Mouse (Mus musculus) MEL (cell line): ENCODE data around the gene Igf1r. TPM values are rescaled to one million over a fixed set of nuclear protein-coding genes. Genes with fewer than 3 reads are reported as not detected.

Source experiments
- DNase-seq: peaks from one replicate; pipeline ENCODE4 v3.0.0; 2011; ENCODE audit warnings: low read depth, low spot score
- H3K27ac ChIP-seq: 2 replicates; pipeline ENCODE4 v1.5.1; 2012; ENCODE audit warnings: low read depth, mild to moderate bottlenecking, control low read depth, low read length, moderate library complexity; ENCODE audit not compliant: control insufficient read depth
- H3K27me3 ChIP-seq, 2 experiments: fragments of 150-350 bp in 1 of 2; sonication (generic) in 1 of 2; 2 replicates each; pipeline ENCODE4 v1.6.1; 2012; ENCODE audit warnings: low read length in 2 of 2, mild to moderate bottlenecking in 2 of 2, improper control_type of control experiment in 1 of 2, moderate library complexity in 1 of 2; ENCODE audit not compliant: insufficient read depth in 2 of 2, control insufficient read depth in 1 of 2
- H3K36me3 ChIP-seq, 2 experiments: 2 replicates each; pipeline ENCODE4 v1.6.1; 2012 to 2014; ENCODE audit warnings: low read length in 2 of 2, improper control_type of control experiment in 1 of 2, inconsistent platforms in 1 of 2, mild to moderate bottlenecking in 1 of 2; ENCODE audit not compliant: insufficient read depth in 2 of 2, control insufficient read depth in 1 of 2
- H3K4me1 ChIP-seq, 2 experiments: fragments of 150-350 bp in 1 of 2; sonication (generic) in 1 of 2; 2 replicates each; pipeline ENCODE4 v1.6.1; 2012; ENCODE audit warnings: low read length in 2 of 2, improper control_type of control experiment in 1 of 2, mild to moderate bottlenecking in 1 of 2; ENCODE audit not compliant: insufficient read depth in 2 of 2, control insufficient read depth in 1 of 2
- H3K4me3 ChIP-seq, 2 experiments: fragments of 150-350 bp in 1 of 2; sonication (generic) in 1 of 2; 2 replicates each; pipeline ENCODE4 v1.5.1; 2012; ENCODE audit warnings: low read depth in 2 of 2, low read length in 2 of 2, mild to moderate bottlenecking in 2 of 2, moderate library complexity in 2 of 2, control low read depth in 1 of 2, improper control_type of control experiment in 1 of 2; ENCODE audit not compliant: control insufficient read depth in 1 of 2, insufficient read depth in 1 of 2
- H3K79me2 ChIP-seq: 2 replicates; pipeline ENCODE4 v1.6.1; 2012; ENCODE audit warnings: mild to moderate bottlenecking, low read length, moderate library complexity; ENCODE audit not compliant: control insufficient read depth, poor library complexity, insufficient read depth
- H3K9ac ChIP-seq: 2 replicates; pipeline ENCODE4 v1.6.1; 2012; ENCODE audit warnings: low read depth, mild to moderate bottlenecking, control low read depth, low read length, moderate library complexity; ENCODE audit not compliant: control insufficient read depth, poor library complexity, severe bottlenecking
- H3K9me3 ChIP-seq: fragments of 150-350 bp; sonication (generic); replicated peaks from 2 replicates; pipeline ENCODE4 v1.6.1; 2012; ENCODE audit warnings: mild to moderate bottlenecking, low read length, improper control_type of control experiment, moderate library complexity; ENCODE audit not compliant: insufficient read depth
- CHD2 ChIP-seq: IDR thresholded peaks from 2 replicates; pipeline ENCODE4 v1.6.1; 2011; ENCODE audit warnings: low read length, improper control_type of control experiment
- CTCF ChIP-seq, 3 experiments: IDR thresholded peaks in 2 of 3; conservative IDR thresholded peaks in 1 of 3; 2 replicates each; pipeline ENCODE4 v1.5.1; 2011 to 2012; ENCODE audit warnings: low read length in 3 of 3, low read depth in 2 of 3, mild to moderate bottlenecking in 2 of 3, improper control_type of control experiment in 1 of 3, inconsistent platforms in 1 of 3, mixed read lengths in 1 of 3, moderate library complexity in 1 of 3; ENCODE audit not compliant: control insufficient read depth in 1 of 3, insufficient read depth in 1 of 3, poor library complexity in 1 of 3, severe bottlenecking in 1 of 3
- EP300 ChIP-seq, 2 experiments: IDR thresholded peaks; 2 replicates each; pipeline ENCODE4 v1.6.1; 2011; ENCODE audit warnings: improper control_type of control experiment in 2 of 2, low read length in 2 of 2, low read depth in 1 of 2, mild to moderate bottlenecking in 1 of 2
- ETS1 ChIP-seq: IDR thresholded peaks from 2 replicates; pipeline ENCODE4 v1.6.1; 2012; ENCODE audit warnings: low read depth, mild to moderate bottlenecking, inconsistent platforms, low read length, improper control_type of control experiment, moderate library complexity
- GABPA ChIP-seq: IDR thresholded peaks from 2 replicates; pipeline ENCODE4 v1.6.1; 2012; ENCODE audit warnings: low read depth, mild to moderate bottlenecking, inconsistent platforms, low read length, improper control_type of control experiment, moderate library complexity
- HCFC1 ChIP-seq: IDR thresholded peaks from 2 replicates; pipeline ENCODE4 v1.6.1; 2012; ENCODE audit warnings: low read depth, mild to moderate bottlenecking, inconsistent platforms, low read length, improper control_type of control experiment, moderate library complexity
- JUND ChIP-seq: IDR thresholded peaks from 2 replicates; pipeline ENCODE4 v1.6.1; 2011; ENCODE audit warnings: low read depth, mild to moderate bottlenecking, improper control_type of control experiment, low read length
- KAT2A ChIP-seq: conservative IDR thresholded peaks from 2 replicates; pipeline ENCODE4 v1.6.1; 2012; ENCODE audit warnings: low read depth, low read length, improper control_type of control experiment, inconsistent platforms
- MAFK ChIP-seq: IDR thresholded peaks from 2 replicates; pipeline ENCODE4 v1.6.1; 2011; ENCODE audit warnings: low read depth, mild to moderate bottlenecking, low read length, improper control_type of control experiment, borderline replicate concordance
- MAX ChIP-seq: IDR thresholded peaks from 2 replicates; pipeline ENCODE4 v1.6.1; 2011; ENCODE audit warnings: low read length, improper control_type of control experiment
- MXI1 ChIP-seq: IDR thresholded peaks from 2 replicates; pipeline ENCODE4 v1.6.1; 2011; ENCODE audit warnings: mild to moderate bottlenecking, low read depth, low read length, improper control_type of control experiment
- MYC ChIP-seq: IDR thresholded peaks from 2 replicates; pipeline ENCODE4 v1.6.1; 2011; ENCODE audit warnings: low read depth, mild to moderate bottlenecking, low read length, improper control_type of control experiment, moderate library complexity
- NELFE ChIP-seq: IDR thresholded peaks from 2 replicates; pipeline ENCODE4 v1.6.1; 2011; ENCODE audit warnings: low read depth, low read length, improper control_type of control experiment
- NRF1 ChIP-seq: IDR thresholded peaks from 2 replicates; pipeline ENCODE4 v1.6.1; 2014; ENCODE audit warnings: low read depth, mild to moderate bottlenecking, inconsistent platforms, low read length, improper control_type of control experiment, moderate library complexity; ENCODE audit not compliant: poor library complexity, insufficient read depth, severe bottlenecking
- POLR2A ChIP-seq, 2 experiments: IDR thresholded peaks; 2 replicates each; pipeline ENCODE4 v1.6.1; 2011 to 2012; ENCODE audit warnings: low read length in 2 of 2, mild to moderate bottlenecking in 2 of 2, control low read depth in 1 of 2, improper control_type of control experiment in 1 of 2, low read depth in 1 of 2, moderate library complexity in 1 of 2; ENCODE audit not compliant: control insufficient read depth in 1 of 2, insufficient read depth in 1 of 2, poor library complexity in 1 of 2
- POLR2AphosphoS2 ChIP-seq: IDR thresholded peaks from 2 replicates; pipeline ENCODE4 v1.6.1; 2011; ENCODE audit warnings: low read length, improper control_type of control experiment
- RAD21 ChIP-seq: IDR thresholded peaks from 2 replicates; pipeline ENCODE4 v1.6.1; 2011; ENCODE audit warnings: mild to moderate bottlenecking, low read depth, low read length, improper control_type of control experiment
- RCOR1 ChIP-seq: IDR thresholded peaks from 2 replicates; pipeline ENCODE4 v1.6.1; 2012; ENCODE audit warnings: low read depth, mild to moderate bottlenecking, inconsistent platforms, low read length, improper control_type of control experiment
- SIN3A ChIP-seq: IDR thresholded peaks from 2 replicates; pipeline ENCODE4 v1.6.1; 2012; ENCODE audit warnings: low read length, improper control_type of control experiment, inconsistent platforms
- TAL1 ChIP-seq: IDR thresholded peaks from 2 replicates; pipeline ENCODE4 v1.6.1; 2012; ENCODE audit warnings: mild to moderate bottlenecking, inconsistent platforms, low read length, moderate library complexity, mixed read lengths
- TCF12 ChIP-seq: IDR thresholded peaks from 2 replicates; pipeline ENCODE4 v1.6.1; 2014; ENCODE audit warnings: low read depth, mild to moderate bottlenecking, inconsistent platforms, low read length, improper control_type of control experiment, moderate library complexity
- USF1 ChIP-seq: IDR thresholded peaks from 2 replicates; pipeline ENCODE4 v1.6.1; 2014; ENCODE audit warnings: low read depth, mild to moderate bottlenecking, inconsistent platforms, low read length, improper control_type of control experiment, moderate library complexity
- ZC3H11A ChIP-seq: IDR thresholded peaks from 2 replicates; pipeline ENCODE4 v1.6.1; 2012; ENCODE audit warnings: low read depth, mild to moderate bottlenecking, inconsistent platforms, low read length, improper control_type of control experiment
- ZKSCAN1 ChIP-seq: IDR thresholded peaks from 2 replicates; pipeline ENCODE4 v1.6.1; 2012; ENCODE audit warnings: low read depth, mild to moderate bottlenecking, inconsistent platforms, low read length, improper control_type of control experiment, moderate library complexity
- ZNF384 ChIP-seq: IDR thresholded peaks from 2 replicates; pipeline ENCODE4 v1.6.1; 2012; ENCODE audit warnings: low read depth, mild to moderate bottlenecking, inconsistent platforms, low read length, improper control_type of control experiment
- polyA plus RNA-seq, 2 experiments: library from polyadenylated mRNA; stranded (reverse) in 1 of 2; unstranded in 1 of 2; fragments of >175 nt in 1 of 2; fragments of >200 nt in 1 of 2; gene quantifications; 2 replicates each; pipeline versions ENCODE4 v1.2.1 to v1.2.4; 2012; ENCODE audit warnings: low replicate concordance in 2 of 2, low read depth in 1 of 2; ENCODE audit not compliant: insufficient read length in 2 of 2, insufficient read depth in 1 of 2, missing spikeins in 1 of 2
- total RNA-seq: library from RNA; depleted of rRNA; stranded (reverse); fragments of 300-350 nt; gene quantifications from 2 replicates; pipeline ENCODE4 v1.2.3, GENCODE M21; 2012

Gene Igf1r
- total and polyA plus RNA-seq, 3 experiments = 11.8 to 11.9 TPM; not detected in 1

- TF ChIP-seq ZKSCAN1 = no peak
- no peak for TF ChIP-seq JUND
- no peak for TF ChIP-seq KAT2A
- TF ChIP-seq RCOR1 = no peak
- no peak for TF ChIP-seq CTCF (IDR thresholded peaks at IDR 0.05 in 2 of 3, conservative IDR thresholded peaks at IDR 0.05 in 1 of 3; ENCODE audit: control insufficient read depth in 1 of 3, insufficient read depth in 1 of 3, low read depth in 2 of 3, low read length in 3 of 3, poor library complexity in 1 of 3, severe bottlenecking in 1 of 3)
- no peak for TF ChIP-seq ZNF384
Measured at GRCm38 (mm10) chr7:67924215-67924614, 28.4 kb upstream of the Igf1r start.

GRCm38 (mm10) chr7:67930132-67930531 lies 22.5 kb upstream of the Igf1r start:
- no peaks in the 10 kb centered on the region for H3K9me3 ChIP-seq
- no peak overlapping the region for H3K4me3 ChIP-seq
- H3K4me1 ChIP-seq = no peaks in the 10 kb centered on the region
- no peaks in the 10 kb centered on the region for H3K79me2 ChIP-seq
- peaks cover 3 to 16% of the 10 kb centered on the region in 2 experiments; a peak in 3 of 4 replicates for H3K27me3 ChIP-seq
- H3K27ac ChIP-seq = no peak overlapping the region
- no peak overlapping the region for H3K9ac ChIP-seq
- DNase-seq = no peak
- TF ChIP-seq POLR2AphosphoS2 (no peak), USF1 (no peak), MYC (no peak), NELFE (no peak), SIN3A (no peak), TCF12 (no peak), HCFC1 (no peak), TAL1 (no peak), GABPA (no peak), ETS1 (no peak)
- TF ChIP-seq, all 39 proteins: peak for 0
- no peaks in the 10 kb centered on the region for H3K36me3 ChIP-seq

More at GRCm38 (mm10) chr7:67924215-67924614, 28.4 kb upstream of the Igf1r start:
- no peaks in the 10 kb centered on the region for H3K79me2 ChIP-seq
- H3K9me3 ChIP-seq = no peaks in the 10 kb centered on the region
- H3K27ac ChIP-seq = no peak overlapping the region
- no peak overlapping the region for H3K9ac ChIP-seq
- H3K4me3 ChIP-seq = no peak overlapping the region
- no peaks in the 10 kb centered on the region for H3K4me1 ChIP-seq
- no peak for DNase-seq
- H3K27me3 ChIP-seq = peaks cover 2 to 7% of the 10 kb centered on the region in 2 experiments; a peak in 3 of 4 replicates
- no peaks in the 10 kb centered on the region for H3K36me3 ChIP-seq

GRCm38 (mm10) chr7:67936801-67937200 lies 15.8 kb upstream of the Igf1r start:
- no peak overlapping the region for H3K4me3 ChIP-seq
- DNase-seq = no peak
- H3K4me1 ChIP-seq = no peaks in the 10 kb centered on the region
- H3K27me3 ChIP-seq = peaks cover 1 to 6% of the 10 kb centered on the region in 2 experiments; a peak in 2 of 4 replicates
- TF ChIP-seq KAT2A (no peak), CHD2 (no peak), MAFK (no peak), RAD21 (no peak), TAL1 (no peak), POLR2AphosphoS2 (no peak), NRF1 (no peak), TCF12 (no peak), NELFE (no peak), MAX (no peak), HCFC1 (no peak), MXI1 (no peak), EP300 (IDR thresholded peaks at IDR 0.05; ENCODE audit: low read depth in 1 of 2, low read length in 2 of 2) (no peak), POLR2A (IDR thresholded peaks at IDR 0.05; ENCODE audit: control insufficient read depth in 1 of 2, insufficient read depth in 1 of 2, low read depth in 1 of 2, low read length in 2 of 2, poor library complexity in 1 of 2) (no peak), ZC3H11A (no peak), ZKSCAN1 (no peak), CTCF (IDR thresholded peaks at IDR 0.05 in 2 of 3, conservative IDR thresholded peaks at IDR 0.05 in 1 of 3; ENCODE audit: control insufficient read depth in 1 of 3, insufficient read depth in 1 of 3, low read depth in 2 of 3, low read length in 3 of 3, poor library complexity in 1 of 3, severe bottlenecking in 1 of 3) (no peak)
- no peaks in the 10 kb centered on the region for H3K9me3 ChIP-seq
- no peaks in the 10 kb centered on the region for H3K36me3 ChIP-seq
- H3K27ac ChIP-seq = no peak overlapping the region
- H3K9ac ChIP-seq = no peak overlapping the region
- H3K79me2 ChIP-seq = no peaks in the 10 kb centered on the region
